ENCODE assay signal across 24 mouse cellular contexts in genomic region chr14:23718667-23719066, GRCm38 (mm10).
"Had no signal": no experiment of that assay in that cellular context is flagged by ENCODE, and none has a peak within 500 bp of the region (broad histone marks: within the 10 kb centered on the region; RNA-seq: fewer than 3 reads in every experiment).

No protein-coding gene starts in this region.

- H3K27me3 ChIP-seq: liver, embryonic 12.5 days; liver, embryonic 15.5 days; lung, embryonic 15.5 days; megakaryocyte, embryonic 14.5 days; midbrain, embryonic 13.5 days; neural tube, embryonic 15.5 days had no signal

- H3K9ac ChIP-seq: limb, embryonic 13.5 days; liver, embryonic 12.5 days; liver, embryonic 15.5 days; lung, embryonic 15.5 days; midbrain, embryonic 13.5 days; neural tube, embryonic 15.5 days had no signal

- H3K4me2 ChIP-seq: limb, embryonic 13.5 days; liver, embryonic 12.5 days; liver, embryonic 15.5 days; lung, embryonic 15.5 days; midbrain, embryonic 13.5 days; neural tube, embryonic 15.5 days had no signal

- H3K9me3 ChIP-seq: limb, embryonic 10.5 days; limb, embryonic 13.5 days; liver, embryonic 12.5 days; liver, embryonic 15.5 days; lung, embryonic 15.5 days; midbrain, embryonic 10.5 days; midbrain, embryonic 13.5 days; neural tube, embryonic 15.5 days had no signal

- H3K4me3 ChIP-seq: layer of hippocampus, adult 2 months; limb, embryonic 10.5 days; limb, embryonic 13.5 days; liver, embryonic 12.5 days; liver, embryonic 15.5 days; lung, embryonic 15.5 days; megakaryocyte, embryonic 14.5 days; midbrain, embryonic 10.5 days; midbrain, embryonic 13.5 days; myocyte; neural tube, embryonic 15.5 days had no signal

- ATAC-seq: intestine, embryonic 16.5 days; liver, embryonic 12.5 days; midbrain, embryonic 13.5 days; midbrain, embryonic 16.5 days had no signal

- DNase-seq: kidney, adult 18-20 months; kidney, adult 9 months; kidney, postnatal 25 days; layer of hippocampus, adult 9-11 months; liver; lung, adult 18-20 months; lung, postnatal 10 days; lung, postnatal 36 days; thymus, adult 2 months; thymus, postnatal 25 days had no signal

- H3K36me3 ChIP-seq: limb, embryonic 10.5 days; limb, embryonic 13.5 days; liver, embryonic 12.5 days; liver, embryonic 15.5 days; lung, embryonic 15.5 days; midbrain, embryonic 10.5 days; midbrain, embryonic 13.5 days; neural tube, embryonic 15.5 days had no signal

- H3K4me1 ChIP-seq: limb, embryonic 10.5 days; liver, embryonic 12.5 days; liver, embryonic 15.5 days; lung, embryonic 15.5 days; megakaryocyte, embryonic 14.5 days had no signal

- H3K27ac ChIP-seq: kidney, postnatal 0 days; layer of hippocampus, adult 2 months; limb, embryonic 10.5 days; limb, embryonic 13.5 days; liver, embryonic 12.5 days; liver, embryonic 15.5 days; lung, embryonic 15.5 days; midbrain, embryonic 10.5 days; midbrain, embryonic 13.5 days; neural tube, embryonic 15.5 days had no signal
